Mouse (Mus musculus) midbrain, embryonic 16.5 days (tissue): ENCODE measurements around the gene Rcbtb2. TPM values are rescaled to one million over a fixed set of nuclear protein-coding genes. Genes with fewer than 3 reads are reported as not detected.
A peak's percentile ranks its signal among the peaks of the same experiment; 100 is the strongest.

ENCODE experiments used
- ATAC-seq: fragments of 200-750 bp; cut with Nextera tagmentation; 2 replicates; pipeline ENCODE4 v1.8.0; 2017; ENCODE audit warnings: moderate TSS enrichment
- H3K27ac ChIP-seq: fragments of 300-500 bp; sonication (generic); 2 replicates; pipeline ENCODE4 v1.5.1; 2014; ENCODE audit warnings: mild to moderate bottlenecking, low read length, mixed read lengths
- H3K27me3 ChIP-seq: fragments of 300-500 bp; sonication (generic); 2 replicates; pipeline ENCODE4 v1.6.1; 2014; ENCODE audit warnings: low read depth, low read length, mixed read lengths; ENCODE audit not compliant: control insufficient read depth, insufficient read depth
- H3K36me3 ChIP-seq: fragments of 300-500 bp; sonication (generic); 2 replicates; pipeline ENCODE4 v1.6.1; 2014; ENCODE audit warnings: mild to moderate bottlenecking, low read length, moderate library complexity, mixed read lengths; ENCODE audit not compliant: control insufficient read depth, insufficient read depth
- H3K4me1 ChIP-seq: fragments of 300-500 bp; sonication (generic); 2 replicates; pipeline ENCODE4 v1.6.1; 2014; ENCODE audit warnings: mild to moderate bottlenecking, low read length, mixed read lengths; ENCODE audit not compliant: control insufficient read depth, insufficient read depth
- H3K4me2 ChIP-seq: fragments of 300-500 bp; sonication (generic); 2 replicates; pipeline ENCODE4 v1.6.1; 2014; ENCODE audit warnings: mild to moderate bottlenecking, low read length, mixed read lengths
- H3K4me3 ChIP-seq: fragments of 300-500 bp; sonication (generic); 2 replicates; pipeline ENCODE4 v1.5.1; 2014; ENCODE audit warnings: low read depth, mild to moderate bottlenecking, low read length, moderate library complexity, mixed read lengths
- H3K9ac ChIP-seq: fragments of 300-500 bp; sonication (generic); 2 replicates; pipeline ENCODE4 v1.6.1; 2014; ENCODE audit warnings: low read depth, low read length, mixed read lengths
- H3K9me3 ChIP-seq: fragments of 300-500 bp; sonication (generic); replicated peaks from 2 replicates; pipeline ENCODE4 v1.6.1; 2014; ENCODE audit warnings: mild to moderate bottlenecking, low read length, mixed read lengths; ENCODE audit not compliant: control insufficient read depth, poor library complexity, severe bottlenecking
- WGBS: fragments of 180-500 bp; shearing (Covaris S2); extraction: QIAGEN DNeasy Blood & Tissue Kit; methylation state at CpG from one replicate; pipeline ENCODE4 v1.1.7; 2014; 5-methylcytosine and 5-hydroxymethylcytosine counted together
- microRNA counts: library from miRNA; unstranded; fragments of <30 nt; microRNA quantifications from one replicate; lab custom pipeline; 2016
- microRNA-seq: library from miRNA; unstranded; fragments of <30 nt; microRNA quantifications from one replicate; pipeline ENCODE4, GENCODE M21; 2017
- polyA plus RNA-seq: library from polyadenylated mRNA; unstranded; fragments of >200 nt; fragmentation: Nextera tagmentation; extraction: Ambion mirVana; gene quantifications from 2 replicates; pipeline ENCODE4 v1.2.1, GENCODE M21; 2015

Rcbtb2 gene
- polyA plus RNA-seq, 1 experiment from 2014 or later, result 53.0 TPM

- Histone ChIP-seq H3K9ac (no peak overlapping the region), H3K4me1 (no peaks in the 10 kb centered on the region), H3K36me3 (no peaks in the 10 kb centered on the region; the same call in 1 of the 2 replicates), H3K4me3 (no peak overlapping the region), H3K9me3 (no peaks in the 10 kb centered on the region), H3K27me3 (no peaks in the 10 kb centered on the region), H3K4me2 (no peak overlapping the region), H3K27ac (no peak overlapping the region)
- no peak for ATAC-seq
- 66% methylated on average over 2 of the region's 2 CpGs for WGBS
Measured at GRCm38 (mm10) chr14:73252276-73252675, 129.4 kb downstream of the Rcbtb2 start.

DNA sequence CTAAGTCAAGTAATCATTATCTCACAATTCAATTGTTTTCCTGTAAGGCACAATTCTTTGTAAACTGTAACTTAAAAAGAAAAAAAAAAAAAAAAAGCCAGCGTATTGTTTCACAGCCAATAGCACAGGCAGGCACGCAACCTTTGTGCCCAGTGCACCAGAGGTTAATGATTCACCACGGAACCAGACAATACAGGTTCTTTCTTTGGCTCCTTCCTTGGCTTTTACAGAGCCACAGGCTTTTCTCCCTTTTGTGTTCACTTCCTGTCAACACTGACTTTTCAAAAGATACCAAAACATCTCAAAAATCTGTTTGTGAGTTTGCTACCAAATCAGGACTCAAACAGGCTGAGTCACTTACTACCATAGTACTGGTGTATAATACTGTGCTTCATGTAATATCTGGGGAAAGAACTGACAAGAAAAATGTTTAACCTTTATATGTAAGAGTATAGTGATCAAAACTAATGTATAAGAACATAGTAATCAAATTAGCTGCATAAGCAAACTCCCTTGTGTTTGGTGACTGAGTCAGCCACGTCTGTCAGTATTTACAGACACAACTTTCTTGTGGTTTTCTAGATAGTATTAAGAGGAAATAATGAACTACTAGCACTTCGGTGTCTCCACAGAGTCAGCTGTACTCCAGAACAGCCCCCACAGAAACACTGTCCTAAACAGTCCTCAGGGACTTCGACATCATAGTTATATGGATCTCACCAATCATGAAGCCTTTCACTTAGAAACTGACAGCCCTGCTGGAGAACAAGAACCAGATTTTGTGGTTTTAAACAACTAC, 130.8 kb downstream of the Rcbtb2 start:
- 48% methylated on average over 6 of the region's 6 CpGs for WGBS
- ATAC-seq, result no peak
- Histone ChIP-seq H3K9me3 (no peaks in the 10 kb centered on the region), H3K4me3 (no peak overlapping the region), H3K27me3 (no peaks in the 10 kb centered on the region), H3K4me2 (no peak overlapping the region), H3K36me3 (no peaks in the 10 kb centered on the region; the same call in 1 of the 2 replicates), H3K27ac (no peak overlapping the region), H3K4me1 (no peaks in the 10 kb centered on the region), H3K9ac (no peak overlapping the region)

GRCm38 (mm10) chr14:73254412-73254811, 131.6 kb downstream of the Rcbtb2 start:
- WGBS, result 62% methylated on average over 4 of the region's 4 CpGs
- no peak overlapping the region for H3K4me2 ChIP-seq
- no peak overlapping the region for H3K9ac ChIP-seq
- H3K9me3 ChIP-seq, result no peaks in the 10 kb centered on the region
- no peak for ATAC-seq
- H3K4me1 ChIP-seq, result no peaks in the 10 kb centered on the region
- no peak overlapping the region for H3K27ac ChIP-seq
- no peak overlapping the region for H3K4me3 ChIP-seq
- H3K36me3 ChIP-seq, result no peaks in the 10 kb centered on the region; the same call in 1 of the 2 replicates
- H3K27me3 ChIP-seq, result no peaks in the 10 kb centered on the region

- Histone ChIP-seq H3K36me3 (no peaks in the 10 kb centered on the region; the same call in 1 of the 2 replicates), H3K9me3 (no peaks in the 10 kb centered on the region), H3K27me3 (no peaks in the 10 kb centered on the region), H3K9ac (no peak overlapping the region), H3K4me3 (no peak overlapping the region), H3K4me1 (no peaks in the 10 kb centered on the region), H3K4me2 (no peak overlapping the region), H3K27ac (no peak overlapping the region)
- WGBS, result 57% methylated on average over 3 of the region's 3 CpGs
- ATAC-seq, result no peak
Measured at GRCm38 (mm10) chr14:73255426-73255970, 132.7 kb downstream of the Rcbtb2 start.

DNA sequence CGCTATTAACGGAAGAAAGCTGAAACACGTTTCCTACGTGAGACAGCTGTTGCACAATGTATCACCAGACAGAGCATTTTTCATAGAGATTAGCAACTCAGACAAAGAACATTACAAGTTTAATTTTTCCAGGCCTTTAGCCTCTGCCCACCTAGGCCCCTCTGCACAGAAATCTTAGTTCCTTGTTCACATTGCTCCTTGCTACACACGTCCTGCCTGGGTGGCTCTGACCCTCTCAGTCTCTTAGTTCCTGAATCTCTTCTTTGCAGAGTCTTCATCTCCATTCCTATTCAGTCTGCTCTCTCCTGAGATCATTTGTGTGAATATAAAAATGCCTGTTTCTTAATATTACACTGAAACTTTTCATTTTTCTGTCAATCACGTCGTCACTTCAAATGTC, 134.5 kb downstream of the Rcbtb2 start:
- H3K4me3 ChIP-seq, result no peak overlapping the region
- H3K4me2 ChIP-seq, result no peak overlapping the region
- H3K4me1 ChIP-seq, result no peaks in the 10 kb centered on the region
- H3K27me3 ChIP-seq, result no peaks in the 10 kb centered on the region
- ATAC-seq, result no peak
- WGBS, result 69% methylated on average over 7 of the region's 7 CpGs
- no peak overlapping the region for H3K9ac ChIP-seq
- no peak overlapping the region for H3K27ac ChIP-seq
- no peaks in the 10 kb centered on the region for H3K9me3 ChIP-seq
- H3K36me3 ChIP-seq, result peaks cover 2% of the 10 kb centered on the region; the same call in 1 of the 2 replicates

MicroRNAs within 50 kb of the gene (microRNA counts, 519-probe panel; counts per million panel counts)
- 870 counts per million, percentile 21 among the panel's probes with 10 or more counts for microRNA mmu-miR-687 (lab: Ali Mortazavi, UCI)

Small RNAs within 50 kb of the gene (microRNA-seq; reads per million reads assigned to microRNA genes)
- gene Mir687, result not detected

Other genes with a start within 250 kb of the Rcbtb2 start
- gene Cysltr2, start 73.9 kb upstream of the Rcbtb2 start, polyA plus RNA-seq, result 0.11 TPM in 1 of 2 replicates, not detected in the other
- 2.8 and 3.5 TPM in 2 replicates for gene Lpar6, start 114.9 kb downstream of the Rcbtb2 start, polyA plus RNA-seq
- gene Rb1, start 202.8 kb downstream of the Rcbtb2 start, polyA plus RNA-seq, result 20.4 and 20.6 TPM in 2 replicates